Mouse (Mus musculus): Measurements from ENCODE around the gene Nptx1.

Gene Nptx1

DNA sequence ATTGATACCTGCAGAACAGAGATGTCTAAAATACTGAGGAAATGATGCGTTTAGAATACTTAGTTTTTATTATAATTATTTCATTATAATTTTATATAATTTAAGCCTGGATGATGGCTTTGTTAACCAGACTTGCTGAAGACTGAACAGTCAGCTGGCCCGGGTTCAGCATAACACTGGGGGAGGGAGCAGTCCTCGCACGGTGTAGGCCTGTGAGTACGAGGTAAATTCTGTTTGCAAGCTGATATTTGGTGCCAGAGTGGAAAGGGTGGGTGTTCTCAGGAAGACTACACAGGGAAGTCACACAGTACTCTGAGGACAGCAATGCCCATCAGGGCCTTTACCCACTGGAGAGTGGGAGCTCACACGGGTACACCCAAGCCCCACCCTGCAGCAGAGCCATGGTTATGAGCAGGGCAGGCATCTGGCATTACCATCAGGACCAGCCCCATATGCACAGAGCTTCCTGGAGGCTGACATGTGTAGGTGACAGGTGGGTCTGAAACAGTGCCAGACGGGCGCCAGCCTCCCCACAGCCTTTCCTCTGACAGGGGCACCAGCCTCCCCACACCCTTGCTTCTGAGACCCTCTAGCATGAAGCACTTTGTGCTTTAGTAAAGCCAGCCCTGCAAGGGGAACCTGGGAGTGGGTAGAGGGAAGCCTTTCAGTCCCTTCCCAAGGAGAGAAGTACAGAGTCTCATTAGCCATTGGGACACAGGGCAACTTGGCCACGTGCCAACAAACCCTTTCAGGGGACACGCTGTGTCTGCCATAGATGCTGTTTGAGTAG is 3.2 kb upstream of the Nptx1 start:
- DNase-seq, result no peak

DNA sequence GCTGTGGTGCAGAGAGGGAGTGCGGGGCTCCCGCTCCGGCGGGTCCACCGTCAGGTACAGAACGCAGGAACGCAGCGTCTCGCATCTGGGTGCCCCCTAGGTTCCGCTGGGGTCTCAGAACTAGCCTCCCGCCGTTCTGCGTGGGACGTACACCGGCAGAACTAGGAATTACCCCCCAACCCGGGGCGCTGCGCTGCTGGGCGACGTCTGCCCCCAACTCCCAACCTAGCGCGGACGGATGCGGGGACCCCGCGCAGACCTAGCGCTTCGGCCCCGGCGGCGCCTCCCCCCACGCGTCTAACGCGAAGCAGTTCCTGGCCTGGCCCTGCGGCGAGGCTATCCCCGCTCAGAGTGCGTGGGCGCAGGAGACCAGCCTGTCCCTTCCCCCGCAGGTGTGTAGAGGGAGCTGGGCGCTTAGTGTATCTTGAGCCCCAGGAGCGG is 1.8 kb upstream of the Nptx1 start:
- DNase-seq, result no peak

DNA sequence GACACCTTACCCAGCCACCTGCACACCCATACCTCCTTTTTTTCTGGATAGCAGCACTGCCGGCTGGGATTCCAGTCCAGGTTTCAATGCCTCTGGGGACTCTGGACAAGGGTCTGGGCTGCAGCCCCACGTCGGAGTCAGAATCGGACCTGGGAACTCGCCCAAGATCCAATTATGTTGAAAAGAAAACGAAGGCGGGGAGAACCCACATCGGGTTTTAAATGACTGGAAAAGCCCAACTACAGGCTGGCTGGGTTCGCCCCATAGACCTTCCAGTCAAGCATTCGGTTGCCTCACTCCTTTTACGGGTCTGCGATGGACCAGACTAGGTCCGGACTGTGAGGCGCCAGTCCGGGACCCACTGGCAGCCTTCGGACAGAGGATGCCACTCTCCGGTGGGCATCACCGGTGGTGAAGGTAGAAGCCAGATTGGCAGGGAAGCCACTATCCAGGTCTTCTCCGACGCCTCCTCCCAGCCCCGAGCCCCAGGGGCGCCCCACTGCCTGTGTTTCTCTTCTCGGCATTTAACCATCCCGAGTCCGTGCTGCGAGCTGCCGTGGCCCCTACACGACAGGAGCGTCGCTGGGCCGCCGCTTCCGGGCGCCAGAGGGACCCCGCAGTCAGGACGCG is 1.3 kb upstream of the Nptx1 start:
- peak in 1 of 2 experiments; percentile 17 for DNase-seq

DNA sequence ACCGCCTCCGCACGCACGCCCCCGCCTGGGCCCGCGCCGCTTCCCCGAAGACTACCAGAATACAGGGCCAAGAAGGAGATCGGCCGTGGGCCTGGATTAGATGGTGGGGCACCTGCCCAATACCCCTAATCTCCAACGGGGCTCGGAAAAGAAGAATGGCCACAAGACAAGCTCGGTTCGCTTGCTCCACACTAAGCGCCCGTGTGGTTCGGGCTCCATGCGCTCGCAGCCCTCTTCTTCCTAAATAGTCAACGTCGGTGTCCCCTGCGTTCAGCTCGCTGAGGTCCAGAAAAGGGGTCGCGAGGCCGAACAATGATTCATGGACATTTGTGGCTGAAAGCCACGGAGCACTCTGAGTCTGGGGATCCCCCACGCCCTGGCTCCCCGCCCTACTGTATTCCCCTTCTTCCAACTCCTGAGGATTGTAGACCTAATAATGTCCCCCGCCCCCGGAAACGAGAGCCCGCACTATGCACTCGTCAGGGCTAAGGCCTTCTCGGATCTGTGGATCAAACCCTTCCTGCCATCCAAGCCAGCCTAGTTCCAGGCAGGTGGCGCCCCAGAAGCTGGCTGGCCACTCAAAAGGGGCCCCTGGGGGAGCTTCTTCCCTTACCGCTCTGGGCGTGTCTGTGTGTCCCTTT is 518 bp upstream of the Nptx1 start:
- DNase-seq, result no peak

DNA sequence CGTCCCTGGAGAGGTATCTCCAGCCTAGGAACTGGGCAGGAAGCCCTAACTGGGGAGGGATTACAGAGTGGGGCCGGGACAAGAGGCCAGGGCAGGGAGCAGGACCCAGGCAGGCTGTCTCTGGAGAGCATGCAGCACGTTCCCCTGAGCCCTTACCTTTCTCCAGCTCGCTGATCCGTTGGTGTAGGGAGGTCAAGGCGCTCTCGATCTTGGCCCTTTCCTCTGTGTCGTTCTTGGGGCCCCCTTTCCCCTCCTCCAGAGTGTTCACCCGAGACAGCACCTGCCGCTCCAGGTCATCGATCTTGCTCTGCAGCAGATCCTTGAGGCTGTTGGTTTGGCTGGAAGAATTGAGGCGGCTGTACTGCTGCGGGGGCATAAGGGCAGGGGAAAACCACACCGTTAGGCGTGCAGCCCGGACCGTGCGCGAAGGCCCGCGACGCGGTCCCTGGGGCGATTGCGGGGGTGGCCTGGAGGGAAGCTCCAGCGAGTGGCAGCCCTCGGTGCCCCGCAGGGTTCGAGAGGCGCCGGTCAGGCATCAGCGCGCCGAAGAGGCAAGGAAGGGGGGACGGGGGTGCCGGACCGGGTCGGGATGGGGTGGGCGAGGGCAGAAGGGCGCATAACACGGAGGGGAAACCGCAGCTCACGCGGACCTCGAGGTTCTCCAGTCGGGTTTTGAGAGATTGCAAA is 914 bp downstream of the Nptx1 start:
- no peak for DNase-seq

DNA sequence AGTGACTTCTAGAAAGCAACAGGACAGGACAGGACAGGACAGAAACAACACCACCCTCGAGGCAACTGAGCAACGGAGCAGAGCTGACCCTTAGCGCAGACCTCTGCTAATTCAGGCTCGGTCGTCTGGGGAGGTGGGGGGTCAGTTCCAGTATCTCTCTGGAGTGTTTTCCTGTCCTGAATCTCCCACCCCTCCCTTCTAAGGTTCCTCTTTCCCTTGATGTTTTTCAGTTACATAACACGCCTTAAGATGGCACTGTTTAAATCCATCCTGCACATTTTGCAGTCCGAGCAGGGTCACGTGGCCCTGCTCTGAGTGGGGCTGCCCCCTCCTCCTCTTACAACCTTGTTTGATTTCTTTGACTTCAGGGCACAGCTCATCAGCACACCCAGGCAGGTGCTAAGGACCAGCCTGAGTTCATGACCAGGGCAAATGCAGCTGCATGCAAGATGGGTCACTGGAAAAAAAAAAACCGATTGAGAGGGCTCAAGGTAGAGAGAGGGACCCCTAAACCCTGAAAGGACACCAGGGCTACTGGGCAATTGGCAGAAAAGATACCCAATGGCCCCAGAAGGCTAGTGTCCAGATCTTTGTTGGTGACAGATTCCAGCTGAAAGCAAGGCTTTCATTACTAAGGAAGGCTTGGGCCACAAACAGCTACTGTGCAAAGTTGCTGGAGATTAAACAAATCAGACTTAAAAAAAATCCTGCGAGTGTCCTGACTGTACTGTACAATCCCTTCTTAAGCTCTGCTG is 1.6 kb downstream of the Nptx1 start:
- no peak for DNase-seq

DNA sequence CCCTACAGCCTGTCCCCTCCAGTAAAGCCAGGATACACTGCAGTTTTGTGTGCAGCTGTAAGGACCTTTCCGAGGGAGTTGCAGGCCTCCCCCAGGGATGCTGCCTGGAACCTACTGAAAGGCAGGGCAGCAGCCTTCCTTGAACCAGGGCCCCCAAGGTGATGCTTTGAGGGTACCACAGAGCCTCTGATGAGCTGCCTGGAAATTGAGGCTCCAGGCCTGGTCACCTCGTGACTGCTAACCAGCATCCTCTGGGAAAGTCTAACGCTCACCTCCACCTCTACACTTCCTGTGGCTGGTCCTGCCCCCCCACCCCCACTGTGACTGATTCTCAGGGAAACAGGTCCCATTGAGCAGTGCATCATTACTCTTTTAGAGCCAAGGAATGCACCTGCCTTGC is 2.3 kb downstream of the Nptx1 start:
- no peak for DNase-seq

DNA sequence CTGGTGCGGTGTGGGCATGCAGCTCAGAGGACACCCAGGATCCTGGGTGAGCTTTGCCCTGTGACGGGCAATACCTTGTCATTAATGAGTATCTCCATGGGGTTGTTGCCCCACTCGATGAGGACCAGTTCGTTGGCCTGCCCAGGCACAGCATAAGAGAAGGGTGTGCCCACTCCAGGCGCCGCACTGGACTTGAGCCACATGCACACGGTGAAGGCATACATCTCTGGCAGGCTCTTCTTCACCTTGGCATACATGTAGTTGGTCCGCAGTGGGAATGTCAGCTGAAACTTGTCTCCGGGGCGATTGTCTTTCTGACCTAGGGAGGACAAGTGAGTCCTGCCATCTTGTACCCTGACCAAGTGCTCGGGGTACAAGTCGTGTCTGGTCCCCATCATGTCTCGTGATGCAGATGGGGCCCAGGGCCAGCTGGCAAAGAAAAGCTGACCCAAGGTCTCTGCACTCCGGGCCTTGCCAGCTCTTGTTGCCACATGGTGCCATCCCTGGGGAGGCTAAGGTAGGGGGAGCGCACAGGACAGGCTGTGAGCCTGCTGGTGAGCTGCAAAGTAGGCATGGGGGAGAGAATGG is 2.9 kb downstream of the Nptx1 start:
- DNase-seq, result no peak

DNA sequence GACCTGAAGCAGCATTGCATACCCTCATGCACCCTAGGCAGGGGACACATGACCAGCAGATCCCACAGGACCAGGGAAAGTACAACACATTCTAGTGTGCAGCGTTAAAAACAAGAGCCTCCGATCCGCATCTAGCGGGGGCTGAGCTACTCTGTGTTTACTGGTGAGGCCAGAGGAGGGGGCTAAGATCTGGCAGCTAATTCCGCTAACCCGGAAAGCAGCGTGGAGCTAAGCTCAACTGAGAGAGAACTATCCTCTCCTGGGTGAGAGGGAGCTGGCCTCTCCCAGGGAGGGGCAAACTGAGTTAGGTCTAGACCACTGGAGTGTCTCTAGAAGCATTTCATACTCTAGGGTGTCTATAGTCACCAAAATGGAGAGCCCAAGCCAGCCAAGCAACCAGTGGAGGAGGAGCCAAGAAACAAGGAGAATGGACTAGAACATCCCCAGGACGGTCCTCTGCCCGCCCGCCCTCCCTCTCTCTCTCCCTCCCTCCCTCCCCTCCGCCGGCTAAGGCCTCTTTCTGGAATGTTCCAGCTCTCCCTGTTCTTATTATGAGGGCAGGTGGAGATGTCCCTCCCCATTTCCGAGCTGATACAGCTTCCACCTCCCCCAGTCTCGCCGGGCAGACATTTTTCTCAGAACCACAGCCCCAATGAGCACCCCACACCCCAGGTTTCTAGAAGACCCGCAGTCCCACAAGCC is 3.6 kb downstream of the Nptx1 start:
- no peak for DNase-seq

DNA sequence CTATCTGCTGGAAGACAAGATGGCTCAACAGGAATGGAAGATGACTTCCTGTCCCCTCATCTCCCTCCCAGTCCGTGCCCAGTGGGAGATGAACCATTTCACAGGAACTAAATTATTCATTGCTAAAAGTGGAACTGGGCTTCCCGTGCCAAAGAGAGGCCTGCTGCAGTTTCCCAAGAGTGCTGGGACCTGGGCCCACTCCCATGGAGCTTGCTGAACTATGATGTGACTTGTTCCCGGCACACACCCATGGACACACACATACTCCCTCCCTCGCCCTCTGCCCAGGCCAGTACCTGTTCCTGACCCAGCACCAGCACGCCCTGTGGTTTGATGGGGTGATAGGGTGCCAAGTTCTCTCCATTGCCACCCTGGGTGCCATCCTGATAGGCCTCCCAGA is 4.7 kb downstream of the Nptx1 start:
- DNase-seq, result no peak

DNA sequence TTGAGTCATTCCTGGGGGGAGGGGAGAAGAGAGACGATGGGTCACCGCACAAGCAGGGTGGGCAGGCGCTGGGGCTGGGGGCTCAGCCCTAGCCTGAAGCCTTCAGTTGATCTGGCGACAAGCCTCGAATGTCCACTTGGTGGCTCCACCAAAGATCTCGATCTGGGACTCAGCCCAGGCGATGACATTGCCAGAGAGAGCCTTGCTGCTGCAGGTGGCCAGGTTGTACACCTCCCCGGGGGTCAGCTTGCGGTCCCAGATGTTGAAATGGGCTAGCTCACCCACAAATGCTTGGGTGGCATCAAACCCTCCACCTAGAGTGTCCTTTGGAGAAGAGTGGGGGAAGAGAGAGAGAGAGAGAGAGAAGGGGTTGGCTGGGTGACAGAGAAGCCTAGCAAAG is 5.2 kb downstream of the Nptx1 start:
- no peak for DNase-seq

DNA sequence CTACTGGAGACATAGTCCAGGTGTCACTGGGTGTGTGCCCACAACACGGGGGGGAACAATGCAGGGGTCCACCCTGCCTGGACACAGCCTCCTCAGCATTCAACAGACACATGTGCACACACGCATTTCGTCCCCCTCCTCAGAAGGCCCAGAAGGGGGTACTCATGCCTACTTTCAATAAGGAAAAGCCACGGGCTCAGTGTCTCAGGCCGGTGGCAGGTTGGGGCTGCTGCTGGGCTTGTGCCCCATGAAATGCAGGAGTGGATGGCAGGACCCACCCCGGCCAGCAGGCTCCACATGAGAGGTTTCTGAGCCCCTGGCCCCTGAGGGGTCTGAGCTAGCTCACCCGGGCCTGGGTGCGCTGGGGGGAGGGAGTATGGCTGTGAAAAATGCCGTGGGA is 6.5 kb downstream of the Nptx1 start:
- no peak for DNase-seq

DNA sequence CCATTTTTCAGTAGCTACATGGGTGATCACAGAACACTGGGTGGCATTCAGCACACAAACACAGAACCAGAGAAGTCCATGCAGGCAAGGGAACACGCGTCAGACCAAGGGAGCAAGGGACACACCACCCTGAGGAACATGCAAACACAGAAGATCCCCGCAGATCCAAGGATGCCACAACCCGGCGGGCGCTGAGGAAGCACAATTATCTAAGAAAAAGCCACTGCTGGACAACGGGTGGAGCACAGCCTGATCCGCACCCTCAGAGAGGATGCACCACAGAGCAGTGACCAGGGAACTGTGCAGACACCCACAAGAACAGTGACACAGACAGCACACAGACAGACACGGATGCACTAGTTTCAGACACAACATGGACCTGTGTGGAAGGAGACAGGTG is 7.0 kb downstream of the Nptx1 start:
- DNase-seq, result no peak

DNA sequence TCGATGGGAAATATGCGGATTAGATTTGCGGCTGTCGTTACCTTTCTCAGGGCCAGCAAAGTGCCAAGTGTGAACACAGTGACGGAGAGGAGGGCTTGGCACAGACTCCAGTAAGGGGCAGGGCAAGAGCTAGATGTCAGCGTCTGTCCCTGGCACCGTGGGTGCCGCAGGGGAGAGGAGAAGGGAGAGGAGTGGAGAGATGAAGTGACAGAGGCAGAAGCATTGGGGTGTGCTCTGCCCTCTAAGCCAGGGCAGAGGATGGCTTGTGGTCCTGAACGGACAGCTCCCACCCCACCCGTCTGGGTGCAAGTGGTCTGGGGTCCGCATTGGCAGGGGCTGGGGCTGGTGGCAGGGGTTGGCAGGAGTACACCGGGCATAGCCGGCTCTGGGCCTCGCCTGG is 7.6 kb downstream of the Nptx1 start:
- DNase-seq, result no peak

DNA sequence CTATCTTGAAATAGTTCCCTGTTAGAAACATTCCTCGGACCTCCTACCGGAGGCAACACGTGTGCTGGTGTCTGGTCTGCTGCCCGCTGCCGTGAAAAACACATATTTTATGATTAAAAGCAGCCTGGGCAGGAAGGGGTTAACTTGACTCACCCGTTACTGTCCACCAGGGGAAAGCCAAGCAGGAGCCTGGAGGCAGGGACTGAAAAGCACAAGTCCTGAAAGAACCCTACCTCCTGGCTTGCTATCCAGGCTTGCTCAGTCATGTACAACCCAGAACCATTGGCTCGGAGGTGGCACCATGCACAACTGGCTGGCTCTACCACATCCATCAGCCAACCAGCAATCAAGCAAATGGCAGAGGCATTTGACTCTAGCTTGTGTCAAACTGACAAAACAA is 13.8 kb downstream of the Nptx1 start:
- DNase-seq, result no peak

DNA sequence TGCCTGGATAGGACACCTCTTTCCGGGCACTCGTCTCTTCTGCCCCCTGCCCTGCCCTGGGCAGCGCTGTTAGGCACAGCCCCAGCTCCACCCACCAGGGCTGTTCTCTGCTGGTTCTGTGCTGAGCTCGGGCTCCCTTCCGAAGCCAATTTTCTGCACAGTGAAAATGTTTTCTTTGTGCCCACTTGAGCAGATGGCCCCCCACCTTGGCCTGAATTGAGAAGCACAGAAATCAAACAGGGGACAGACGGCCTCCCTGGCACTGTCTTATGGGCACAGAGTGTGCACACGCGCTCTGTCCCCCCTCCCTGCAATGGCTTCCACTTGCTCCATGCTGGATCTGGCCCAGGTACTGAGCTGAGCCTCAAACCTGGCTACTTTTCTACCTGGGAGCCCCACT is 15.1 kb downstream of the Nptx1 start:
- no peak for DNase-seq

DNA sequence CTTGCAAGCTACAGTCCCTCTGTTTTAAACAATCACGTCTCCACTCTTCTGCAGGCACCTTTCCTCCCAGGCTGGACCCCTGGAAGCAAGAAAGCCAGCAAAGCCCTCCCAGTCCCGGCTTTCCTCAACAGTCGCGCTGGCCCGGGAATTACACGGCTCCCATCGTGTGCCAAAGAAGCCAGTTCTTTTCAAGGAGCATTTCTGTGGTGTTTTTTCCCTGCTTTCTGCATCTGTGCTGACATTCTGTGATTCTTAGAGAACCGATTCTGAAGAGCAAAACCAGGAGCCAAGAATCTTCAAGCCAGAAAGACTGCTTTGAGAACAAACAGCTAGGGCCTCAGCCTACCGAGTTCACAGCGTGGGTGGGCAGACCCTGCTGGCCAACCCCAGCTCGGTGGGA is 18.6 kb downstream of the Nptx1 start:
- DNase-seq, result no peak

DNA sequence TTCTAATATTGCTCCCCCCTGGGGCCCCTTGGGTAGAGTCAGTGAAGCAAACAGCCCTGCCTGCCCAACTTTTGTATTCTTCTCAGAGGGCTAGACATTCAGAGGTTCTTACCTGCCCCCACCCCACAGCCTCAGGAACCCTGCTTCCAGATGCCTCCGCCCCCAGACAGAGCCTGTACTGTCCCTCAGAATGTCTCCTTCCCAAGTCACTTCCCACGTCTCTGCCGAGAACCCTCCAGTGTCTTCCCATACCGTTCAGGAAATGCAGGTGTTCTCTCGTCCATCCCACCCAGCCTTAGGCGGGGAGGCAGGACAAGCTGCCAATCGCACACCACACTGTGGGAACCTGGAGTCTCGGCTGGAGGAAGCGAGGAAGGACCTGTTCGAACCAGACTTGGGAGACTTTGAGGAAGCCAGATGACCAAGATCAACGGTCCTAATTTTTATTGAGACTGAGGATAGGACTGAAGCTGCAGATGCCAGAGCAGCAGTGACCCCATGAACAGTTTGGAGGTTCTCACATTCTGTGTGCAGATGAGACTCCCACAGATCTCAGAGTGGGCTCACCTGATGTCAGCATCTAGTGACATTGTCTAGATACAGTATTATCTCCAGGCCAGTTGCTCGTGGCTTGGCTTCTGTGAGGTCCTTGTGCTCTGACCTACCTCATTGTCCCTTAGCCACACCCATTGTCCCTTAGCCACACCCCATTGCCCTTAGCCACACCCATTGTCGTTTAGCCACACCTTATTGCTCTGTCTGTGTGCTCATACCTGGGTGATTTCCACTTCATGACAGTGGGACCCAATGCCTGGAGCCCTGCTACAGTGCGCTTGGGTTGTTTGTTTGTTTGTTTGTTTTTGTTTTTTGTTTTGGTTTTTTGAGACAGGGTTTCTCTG is 21.2 kb downstream of the Nptx1 start:
- DNase-seq, result no peak

DNA sequence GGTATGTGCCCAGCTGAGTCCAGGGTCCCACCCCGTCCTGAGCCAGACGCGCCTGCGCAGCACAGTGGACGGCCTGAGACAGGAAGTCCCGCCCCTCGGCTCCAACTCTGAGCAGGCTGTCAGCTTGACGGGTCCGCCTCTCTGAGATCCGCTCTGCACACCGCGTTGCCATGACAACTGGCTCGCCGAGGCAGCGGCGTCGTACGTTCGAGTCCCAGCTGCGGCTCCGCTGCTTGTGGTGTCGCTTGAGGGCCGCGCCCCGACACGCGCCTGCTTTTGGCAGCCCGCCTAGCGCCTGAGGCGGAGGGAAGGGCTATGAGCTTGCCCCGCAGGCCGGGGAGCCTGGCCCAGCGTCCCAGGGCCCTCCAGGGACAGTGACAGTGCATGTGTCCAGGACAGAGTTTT is 23.0 kb downstream of the Nptx1 start:
- DNase-seq, result peak; percentile 80 to 88

DNA sequence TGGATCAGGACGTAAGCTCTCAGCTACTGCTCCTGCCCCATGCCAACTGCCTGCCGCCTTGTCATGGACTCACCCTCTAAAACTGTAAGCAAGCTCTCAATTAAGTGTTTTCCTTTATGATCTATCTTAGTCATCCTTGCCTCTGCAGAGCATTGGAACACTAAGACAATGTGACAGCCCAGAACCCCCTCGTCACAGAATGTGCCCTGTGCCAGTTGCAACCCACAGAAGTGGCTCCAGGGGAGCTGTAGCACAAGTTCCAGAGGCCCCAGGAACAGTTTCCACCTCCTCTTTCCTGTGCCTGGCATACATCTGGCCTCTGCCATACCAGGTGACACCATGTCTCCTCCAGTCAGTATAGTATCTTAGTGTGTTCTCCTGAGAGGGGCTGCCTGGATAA is 24.2 kb downstream of the Nptx1 start:
- no peak for DNase-seq

DNA sequence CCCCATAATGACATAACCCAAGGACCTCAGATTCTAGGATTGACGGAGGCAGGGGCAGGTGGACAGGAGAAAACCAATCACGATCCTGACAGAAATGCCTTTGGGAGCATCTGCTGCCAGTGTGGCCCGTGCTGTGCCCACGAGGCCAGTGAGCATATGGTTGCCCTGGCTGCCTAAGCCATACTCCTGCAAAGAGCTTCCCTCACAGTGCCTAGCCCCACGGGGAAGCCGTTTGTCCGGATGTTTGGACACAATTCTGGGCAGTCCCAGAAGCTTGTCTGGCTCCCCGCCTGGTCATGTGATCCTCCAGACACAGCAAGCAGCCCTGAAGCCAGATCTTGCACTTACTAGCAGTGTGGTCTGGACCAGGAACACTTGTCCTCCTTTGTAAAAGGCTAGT is 24.8 kb downstream of the Nptx1 start:
- no peak for DNase-seq
